Mouse (Mus musculus) heart, adult 10 weeks (tissue): Measurements from ENCODE around the gene Olfr152. TPM values are rescaled to one million over a fixed set of nuclear protein-coding genes. Genes with fewer than 3 reads are reported as not detected.

Experiments used
- polyA plus RNA-seq: library from polyadenylated mRNA; stranded (reverse); fragments of 350-450 nt; fragmentation: Illumina TruSeq; extraction: RNeasy Lipid Tissue Mini Kit (QIAGEN cat#74804); gene quantifications from one replicate; pipeline ENCODE4 v1.2.3, GENCODE M21; 2014; ENCODE audit warnings: low read depth, low replicate concordance

Gene Olfr152
- not detected for polyA plus RNA-seq

DNA sequence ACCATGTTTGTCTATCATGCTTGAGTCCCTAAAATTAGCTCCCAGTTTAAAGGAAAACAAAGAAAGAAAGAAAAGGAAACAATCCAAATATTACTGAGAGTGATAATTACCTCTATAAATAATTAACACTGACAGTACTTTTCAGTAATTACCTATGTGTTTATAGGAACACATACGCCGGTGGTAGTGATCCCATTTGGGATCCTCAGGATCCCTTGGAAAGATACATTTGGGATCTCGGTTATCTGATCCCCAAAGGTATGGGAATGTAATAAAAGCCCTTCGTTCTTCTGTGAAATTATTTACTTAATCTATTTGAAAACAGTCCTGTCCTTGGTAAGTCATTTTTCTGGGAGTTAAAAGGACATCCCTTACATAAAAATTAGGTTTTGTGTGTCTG is at the start of gene Olfr152:
Gene Olfr152, plus strand, starts transcription at position 301 of the 400 bp plus-strand sequence.

DNA sequence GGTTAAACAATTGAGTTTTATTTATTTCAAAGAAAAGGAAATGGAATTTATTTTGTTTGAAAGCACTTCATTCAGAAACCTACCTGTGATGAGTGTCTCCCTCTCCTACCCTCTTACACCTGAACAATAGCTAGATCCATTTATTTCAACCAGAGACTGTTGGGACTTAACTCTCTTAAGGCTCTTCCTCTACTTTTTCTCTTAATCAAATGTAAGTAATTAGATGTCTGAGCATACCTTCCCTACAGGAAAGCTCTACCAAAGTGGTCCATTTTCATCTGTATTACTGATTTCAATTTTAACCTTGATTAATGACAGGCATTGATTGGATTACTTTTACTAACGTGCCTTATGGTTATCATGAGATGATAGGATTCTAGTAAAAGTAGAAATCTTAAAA is 39.4 kb upstream of the Olfr152 start, which contains the start of gene Olfr1138:
Gene Olfr1138, minus strand, starts transcription at position 101 of the 400 bp plus-strand sequence.

DNA sequence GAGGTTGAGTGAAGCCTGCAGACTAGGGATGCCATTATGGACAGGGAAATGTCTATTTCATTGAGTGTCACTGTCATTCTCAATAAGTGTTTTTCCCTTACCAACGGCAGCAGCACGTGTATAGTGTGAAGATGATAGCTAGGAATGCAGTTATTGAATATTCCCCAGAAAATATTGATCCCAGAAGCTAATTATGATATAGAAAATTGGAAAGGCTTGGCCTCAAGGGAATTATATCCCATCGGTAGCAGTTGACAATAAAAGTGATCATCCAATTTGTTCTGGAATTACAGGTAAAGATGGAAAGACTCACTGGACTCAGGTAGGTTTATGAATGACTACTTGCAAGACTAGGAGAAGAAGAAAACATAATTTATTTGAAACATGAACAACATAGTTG is 35.8 kb upstream of the Olfr152 start, which contains the start of gene Olfr1140:
Gene Olfr1140, plus strand, starts transcription at position 301 of the 400 bp plus-strand sequence.

DNA sequence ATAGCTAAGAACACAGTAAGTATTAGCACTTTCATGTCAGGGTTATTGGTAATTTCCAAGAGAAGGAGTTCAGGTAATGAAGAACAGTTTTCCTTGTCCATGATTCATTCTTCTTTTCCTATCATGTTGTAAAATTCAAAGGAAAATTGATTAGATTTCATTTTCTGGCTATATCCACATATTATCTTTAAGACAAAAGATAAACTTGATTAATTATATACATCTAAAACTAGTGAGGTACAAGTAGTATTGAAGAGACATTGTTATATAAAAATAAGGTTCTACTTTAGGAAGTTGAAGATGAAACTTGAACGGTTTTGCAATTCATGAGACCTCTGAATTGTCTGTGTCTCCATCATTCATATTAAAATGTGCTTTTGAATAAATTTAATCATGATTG is 25.4 kb upstream of the Olfr152 start, which contains the start of gene Olfr1141:
Gene Olfr1141, minus strand, starts transcription at position 101 of the 400 bp plus-strand sequence.

DNA sequence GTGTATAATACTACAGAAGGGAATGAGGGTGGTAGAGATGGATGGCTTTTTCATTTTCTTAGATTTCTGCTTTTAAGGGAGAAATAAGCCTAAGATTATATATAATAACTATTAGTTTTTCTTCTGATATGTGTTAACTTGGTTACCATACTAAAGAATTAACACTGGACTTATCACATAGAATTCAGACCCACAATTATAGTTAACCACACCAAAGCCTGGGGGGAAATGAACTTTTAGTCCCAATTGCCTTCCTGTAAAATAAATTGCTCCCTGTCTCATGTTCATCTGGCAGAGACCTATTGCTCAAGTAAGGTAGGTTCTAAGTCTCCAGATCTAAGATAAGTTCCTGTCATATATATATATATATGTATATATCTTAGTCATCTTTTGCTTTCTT is 21.0 kb downstream of the Olfr152 start, which contains the start of gene Olfr1143:
Gene Olfr1143, plus strand, starts transcription at position 301 of the 400 bp plus-strand sequence.

DNA sequence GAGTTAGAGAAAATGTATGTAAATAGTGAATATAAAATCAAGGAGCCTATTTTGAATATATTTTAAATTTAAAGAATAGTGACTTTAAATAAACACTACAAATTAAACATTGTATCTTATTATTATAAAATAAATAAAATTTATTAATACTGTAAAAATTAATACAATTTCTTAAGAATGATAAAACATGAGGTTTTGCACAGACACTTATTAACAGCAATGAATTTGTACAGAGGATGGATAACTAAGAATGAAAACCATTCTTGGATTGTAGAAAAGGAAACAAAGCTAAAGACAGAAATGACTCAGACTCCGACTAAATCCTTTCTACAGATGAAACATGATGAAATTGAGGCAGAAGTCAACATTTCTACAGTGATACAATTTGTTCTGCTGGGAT is 30.2 kb downstream of the Olfr152 start, which contains the start of gene Olfr1145:
Gene Olfr1145, plus strand, starts transcription at position 301 of the 400 bp plus-strand sequence.

DNA sequence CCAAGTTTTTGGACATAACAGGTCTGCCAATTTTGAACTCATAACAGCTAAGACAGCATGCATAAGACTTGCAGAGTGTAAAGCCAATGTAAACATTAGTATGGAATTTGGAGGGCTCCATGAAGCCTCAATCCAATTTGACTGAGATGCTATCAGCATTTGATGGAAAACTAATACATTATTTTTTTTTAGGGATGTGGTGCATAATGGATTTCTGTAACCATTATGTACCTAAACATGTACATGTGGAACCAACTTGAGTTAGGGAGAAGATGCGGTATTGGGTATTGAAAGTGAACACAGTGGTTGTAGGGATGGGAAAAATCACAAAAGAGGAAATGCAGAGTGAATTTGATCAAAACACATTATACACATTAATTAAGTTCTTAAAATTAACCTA is 51.0 kb downstream of the Olfr152 start, which contains the start of gene Olfr1148:
Gene Olfr1148, plus strand, starts transcription at position 301 of the 400 bp plus-strand sequence.

Other genes starting within 250 kb of the Olfr152 start
- not detected for gene Olfr153, start 247.7 kb upstream of the Olfr152 start, polyA plus RNA-seq
- gene Olfr1128, start 233.9 kb upstream of the Olfr152 start, polyA plus RNA-seq: not detected
- gene Olfr1129, start 205.6 kb upstream of the Olfr152 start, polyA plus RNA-seq: not detected
- gene Olfr1130, start 173.3 kb upstream of the Olfr152 start, polyA plus RNA-seq: not detected
- not detected for gene Olfr1131, start 152.4 kb upstream of the Olfr152 start, polyA plus RNA-seq
- gene Olfr1132, start 141.9 kb upstream of the Olfr152 start, polyA plus RNA-seq: not detected
- not detected for gene Olfr1133, start 132.1 kb upstream of the Olfr152 start, polyA plus RNA-seq
- not detected for gene Olfr1134, start 121.0 kb upstream of the Olfr152 start, polyA plus RNA-seq
- not detected for gene Olfr1135, start 105.8 kb upstream of the Olfr152 start, polyA plus RNA-seq
- not detected for gene Olfr1136, start 85.5 kb upstream of the Olfr152 start, polyA plus RNA-seq
- gene Olfr1137, start 66.3 kb upstream of the Olfr152 start, polyA plus RNA-seq: not detected
- not detected for gene Olfr1138, start 39.5 kb upstream of the Olfr152 start, polyA plus RNA-seq
- not detected for gene Olfr1140, start 35.7 kb upstream of the Olfr152 start, polyA plus RNA-seq
- gene Olfr1141, start 25.5 kb upstream of the Olfr152 start, polyA plus RNA-seq: not detected
- gene Olfr1143, start 21.1 kb downstream of the Olfr152 start, polyA plus RNA-seq: not detected
- gene Olfr1145, start 30.3 kb downstream of the Olfr152 start, polyA plus RNA-seq: not detected
- gene Olfr1148, start 51.0 kb downstream of the Olfr152 start, polyA plus RNA-seq: not detected
- gene Olfr1150-ps1, start 64.5 kb downstream of the Olfr152 start, polyA plus RNA-seq: not detected
- not detected for gene Olfr1151, start 76.4 kb downstream of the Olfr152 start, polyA plus RNA-seq
- gene Olfr1152, start 87.0 kb downstream of the Olfr152 start, polyA plus RNA-seq: not detected
- gene Olfr1153, start 115.5 kb downstream of the Olfr152 start, polyA plus RNA-seq: not detected
- not detected for gene Olfr1154, start 125.7 kb downstream of the Olfr152 start, polyA plus RNA-seq
- gene Olfr1155, start 165.7 kb downstream of the Olfr152 start, polyA plus RNA-seq: not detected
- gene Olfr1156, start 173.6 kb downstream of the Olfr152 start, polyA plus RNA-seq: not detected
- gene Olfr1157, start 188.8 kb downstream of the Olfr152 start, polyA plus RNA-seq: not detected
- not detected for gene Olfr74, start 195.2 kb downstream of the Olfr152 start, polyA plus RNA-seq
- gene Olfr1158, start 210.6 kb downstream of the Olfr152 start, polyA plus RNA-seq: not detected
- gene Olfr1160, start 228.8 kb downstream of the Olfr152 start, polyA plus RNA-seq: not detected
- not detected for gene Olfr1161, start 243.3 kb downstream of the Olfr152 start, polyA plus RNA-seq